Mouse (Mus musculus) cortical plate, adult 2 months (tissue): Measurements from ENCODE around the gene Pstk.

Source experiments
- CTCF ChIP-seq: fragments of 200-500 bp; IDR thresholded peaks from 2 replicates; pipeline ENCODE4 v1.5.1; 2011; ENCODE audit warnings: mild to moderate bottlenecking, control low read depth, low read length; ENCODE audit not compliant: insufficient read depth; ENCODE audit errors: extremely low read depth
- POLR2A ChIP-seq: fragments of 200-500 bp; IDR thresholded peaks from 2 replicates; pipeline ENCODE4 v1.6.1; 2011; ENCODE audit warnings: mild to moderate bottlenecking, low read length, control low read depth; ENCODE audit not compliant: insufficient read depth; ENCODE audit errors: extremely low read depth

DNA sequence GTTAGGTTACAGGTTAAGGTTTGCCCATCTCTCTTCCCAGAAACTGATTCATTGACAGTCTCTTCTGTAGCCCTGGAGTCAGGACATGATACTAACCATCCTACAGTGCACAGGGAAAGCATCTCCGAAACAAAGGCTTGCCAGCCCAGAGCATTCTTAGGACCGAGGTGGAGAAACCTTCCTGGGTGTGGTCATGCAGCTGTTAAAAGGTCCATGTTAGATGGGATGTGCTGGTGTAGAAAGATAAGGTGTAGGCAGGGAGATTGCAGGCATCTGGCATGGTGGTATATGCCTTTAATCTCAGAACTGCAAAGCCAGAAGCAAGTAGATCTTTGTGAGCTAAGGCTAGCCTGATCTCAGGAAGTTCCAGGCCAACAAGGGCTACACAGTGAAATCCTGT, 54.0 kb downstream of the Pstk start:
- no peak for TF ChIP-seq CTCF
- no peak for TF ChIP-seq POLR2A
